Mouse (Mus musculus): ENCODE measurements around the gene Cradd.
A peak's percentile ranks its signal among the peaks of the same experiment; 100 is the strongest.

The Cradd gene

DNA sequence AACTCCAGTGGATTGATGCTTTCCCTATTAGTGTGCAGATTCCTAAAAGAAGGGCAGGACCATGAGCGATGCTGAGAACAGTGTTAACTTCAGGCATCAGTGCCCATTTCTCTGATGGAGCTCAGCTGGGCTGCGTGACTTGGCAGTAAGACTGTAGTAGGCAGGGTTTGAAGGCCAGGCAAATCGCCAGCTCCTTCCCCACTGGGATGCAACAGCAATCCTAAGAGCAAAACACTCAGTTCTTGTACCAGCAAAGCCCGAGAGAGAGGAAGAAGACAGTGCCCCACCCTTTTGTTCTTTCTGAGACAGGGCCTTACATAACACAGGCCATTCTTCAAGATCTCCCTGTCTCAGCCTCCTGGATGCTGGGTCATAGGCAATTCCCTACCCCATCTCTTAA is 140.9 kb downstream of the Cradd start:
- Histone ChIP-seq H3K36me3 (ENCODE audit: control insufficient read depth, insufficient read depth, low read length, poor library complexity, severe bottlenecking) (no peaks in the 10 kb centered on the region), H3K27me3 (ENCODE audit: control insufficient read depth, insufficient read depth, low read length, poor library complexity, severe bottlenecking) (no peaks in the 10 kb centered on the region)
- no peak for DNase-seq (ENCODE audit: low read depth, low spot score)

GRCm38 (mm10) chr10:95182405-95182804 is 141.5 kb downstream of the Cradd start:
- Histone ChIP-seq H3K36me3 (ENCODE audit: control insufficient read depth, insufficient read depth, low read length, poor library complexity, severe bottlenecking) (no peaks in the 10 kb centered on the region), H3K27me3 (ENCODE audit: control insufficient read depth, insufficient read depth, low read length, poor library complexity, severe bottlenecking) (no peaks in the 10 kb centered on the region)
- DNase-seq (ENCODE audit: low read depth, low spot score): peak; percentile 56

GRCm38 (mm10) chr10:95181553-95181952 is 142.4 kb downstream of the Cradd start:
- Histone ChIP-seq H3K27me3 (ENCODE audit: control insufficient read depth, insufficient read depth, low read length, poor library complexity, severe bottlenecking) (no peaks in the 10 kb centered on the region), H3K36me3 (ENCODE audit: control insufficient read depth, insufficient read depth, low read length, poor library complexity, severe bottlenecking) (no peaks in the 10 kb centered on the region)
- peak; percentile 15 for DNase-seq (ENCODE audit: low read depth, low spot score)

- H3K36me3 ChIP-seq (ENCODE audit: control insufficient read depth, insufficient read depth, low read length, poor library complexity, severe bottlenecking): no peaks in the 10 kb centered on the region
- peak; percentile 30 for DNase-seq (ENCODE audit: low read depth, low spot score)
- H3K27me3 ChIP-seq (ENCODE audit: control insufficient read depth, insufficient read depth, low read length, poor library complexity, severe bottlenecking): no peaks in the 10 kb centered on the region
Measured at GRCm38 (mm10) chr10:95180900-95181299, 143.0 kb downstream of the Cradd start.

DNA sequence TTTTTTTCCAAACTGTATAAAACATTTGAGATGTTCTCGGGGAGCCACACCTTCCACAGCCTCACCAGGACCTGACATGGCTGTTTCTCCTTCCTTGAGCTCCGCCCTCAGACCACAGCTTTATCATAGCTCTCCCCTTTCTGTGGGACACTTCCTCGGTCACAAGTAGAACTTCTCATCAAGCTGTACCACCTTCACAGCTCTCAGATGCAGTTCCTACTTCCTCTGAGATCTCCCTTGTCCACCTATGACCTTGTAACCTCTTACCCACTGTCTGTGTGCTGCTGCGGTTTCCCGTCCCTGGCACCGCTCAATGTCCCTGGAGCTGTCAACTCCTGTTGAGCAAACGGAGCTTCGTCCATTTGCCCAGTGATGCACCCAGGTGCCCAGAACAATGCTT is 143.8 kb downstream of the Cradd start:
- Histone ChIP-seq H3K27me3 (ENCODE audit: control insufficient read depth, insufficient read depth, low read length, poor library complexity, severe bottlenecking) (no peaks in the 10 kb centered on the region), H3K36me3 (ENCODE audit: control insufficient read depth, insufficient read depth, low read length, poor library complexity, severe bottlenecking) (no peaks in the 10 kb centered on the region)
- peak; percentile 48 for DNase-seq (ENCODE audit: low read depth, low spot score)

GRCm38 (mm10) chr10:95178785-95179184 is 145.1 kb downstream of the Cradd start:
- no peaks in the 10 kb centered on the region; the same call in 1 of the 2 replicates for H3K36me3 ChIP-seq (ENCODE audit: control insufficient read depth, insufficient read depth, low read length, poor library complexity, severe bottlenecking)
- peak; percentile 64 for DNase-seq (ENCODE audit: low read depth, low spot score)

GRCm38 (mm10) chr10:95175423-95176120 is 148.4 kb downstream of the Cradd start:
- no peaks in the 10 kb centered on the region; the same call in 1 of the 2 replicates for H3K36me3 ChIP-seq (ENCODE audit: control insufficient read depth, insufficient read depth, low read length, poor library complexity, severe bottlenecking)
- H3K27me3 ChIP-seq (ENCODE audit: control insufficient read depth, insufficient read depth, low read length, poor library complexity, severe bottlenecking): no peaks in the 10 kb centered on the region
- no peak for DNase-seq (ENCODE audit: low read depth, low spot score)

More at GRCm38 (mm10) chr10:95178785-95179184, 145.1 kb downstream of the Cradd start:
- H3K27me3 ChIP-seq (ENCODE audit: control insufficient read depth, insufficient read depth, low read length, poor library complexity, severe bottlenecking): no peaks in the 10 kb centered on the region

GRCm38 (mm10) chr10:95174260-95174659 is 149.7 kb downstream of the Cradd start:
- H3K36me3 ChIP-seq (ENCODE audit: control insufficient read depth, insufficient read depth, low read length, poor library complexity, severe bottlenecking): no peaks in the 10 kb centered on the region; the same call in 1 of the 2 replicates
- DNase-seq (ENCODE audit: low read depth, low spot score): no peak
- H3K27me3 ChIP-seq (ENCODE audit: control insufficient read depth, insufficient read depth, low read length, poor library complexity, severe bottlenecking): no peaks in the 10 kb centered on the region

DNA sequence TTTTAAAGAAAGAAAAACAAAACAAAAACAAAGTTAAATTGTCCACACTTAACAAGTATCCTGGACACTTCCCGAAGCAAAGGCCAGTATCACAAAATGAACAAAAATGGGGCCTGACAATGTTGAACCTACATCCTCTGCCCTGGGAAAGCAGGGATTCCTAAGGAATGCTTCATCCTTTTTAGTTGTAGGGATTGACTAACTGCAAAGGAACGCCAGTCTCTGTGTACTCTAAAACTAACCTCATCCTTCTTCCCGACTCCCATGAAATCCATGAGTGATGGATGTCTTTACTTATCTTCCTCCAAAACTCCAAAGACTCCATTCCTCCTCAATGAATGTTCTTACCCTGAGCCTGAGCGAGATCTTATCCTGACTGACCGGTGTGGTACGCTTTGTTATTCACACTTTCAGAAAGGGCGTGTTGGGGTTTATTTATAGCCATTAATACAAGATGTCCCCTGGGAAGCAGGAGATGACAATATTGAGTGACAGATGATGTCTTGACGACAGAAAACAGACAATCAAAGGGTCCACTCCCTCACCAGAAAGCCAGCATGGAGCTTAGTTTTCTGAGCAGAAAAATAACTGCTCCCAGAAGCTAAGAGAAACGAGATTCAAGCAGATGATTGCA is 153.1 kb downstream of the Cradd start:
- Histone ChIP-seq H3K36me3 (ENCODE audit: control insufficient read depth, insufficient read depth, low read length, poor library complexity, severe bottlenecking) (no peaks in the 10 kb centered on the region; the same call in 1 of the 2 replicates), H3K27me3 (ENCODE audit: control insufficient read depth, insufficient read depth, low read length, poor library complexity, severe bottlenecking) (no peaks in the 10 kb centered on the region)
- no peak for DNase-seq (ENCODE audit: low read depth, low spot score)

DNA sequence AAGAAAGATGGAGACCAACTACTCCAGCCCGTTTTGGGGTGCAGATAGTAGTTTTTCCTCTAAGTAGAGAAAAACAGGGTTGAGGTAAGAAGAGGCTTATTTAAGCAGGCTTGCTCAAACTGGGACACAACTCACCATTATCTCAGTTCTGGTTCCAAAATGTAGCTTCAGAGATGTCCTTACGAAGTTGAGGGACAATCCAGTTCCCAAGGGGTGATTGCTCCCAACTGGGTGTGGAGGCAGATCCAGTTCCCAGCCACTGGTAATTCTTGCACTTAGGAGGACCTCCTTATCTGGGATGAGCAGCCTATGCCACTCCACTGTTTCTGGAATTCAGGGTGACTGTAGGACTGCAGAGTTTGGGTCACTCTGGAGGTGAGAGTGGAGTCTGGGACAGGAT is 159.0 kb downstream of the Cradd start:
- Histone ChIP-seq H3K36me3 (ENCODE audit: control insufficient read depth, insufficient read depth, low read length, poor library complexity, severe bottlenecking) (no peaks in the 10 kb centered on the region), H3K27me3 (ENCODE audit: control insufficient read depth, insufficient read depth, low read length, poor library complexity, severe bottlenecking) (no peaks in the 10 kb centered on the region; the same call in 1 of the 2 replicates)
- DNase-seq (ENCODE audit: low read depth, low spot score): no peak

- H3K27me3 ChIP-seq (ENCODE audit: control insufficient read depth, insufficient read depth, low read length, poor library complexity, severe bottlenecking): no peaks in the 10 kb centered on the region; the same call in 1 of the 2 replicates
- H3K36me3 ChIP-seq (ENCODE audit: control insufficient read depth, insufficient read depth, low read length, poor library complexity, severe bottlenecking): no peaks in the 10 kb centered on the region
- no peak for DNase-seq (ENCODE audit: low read depth, low spot score)
Measured at GRCm38 (mm10) chr10:95162691-95163374, 161.1 kb downstream of the Cradd start.

DNA sequence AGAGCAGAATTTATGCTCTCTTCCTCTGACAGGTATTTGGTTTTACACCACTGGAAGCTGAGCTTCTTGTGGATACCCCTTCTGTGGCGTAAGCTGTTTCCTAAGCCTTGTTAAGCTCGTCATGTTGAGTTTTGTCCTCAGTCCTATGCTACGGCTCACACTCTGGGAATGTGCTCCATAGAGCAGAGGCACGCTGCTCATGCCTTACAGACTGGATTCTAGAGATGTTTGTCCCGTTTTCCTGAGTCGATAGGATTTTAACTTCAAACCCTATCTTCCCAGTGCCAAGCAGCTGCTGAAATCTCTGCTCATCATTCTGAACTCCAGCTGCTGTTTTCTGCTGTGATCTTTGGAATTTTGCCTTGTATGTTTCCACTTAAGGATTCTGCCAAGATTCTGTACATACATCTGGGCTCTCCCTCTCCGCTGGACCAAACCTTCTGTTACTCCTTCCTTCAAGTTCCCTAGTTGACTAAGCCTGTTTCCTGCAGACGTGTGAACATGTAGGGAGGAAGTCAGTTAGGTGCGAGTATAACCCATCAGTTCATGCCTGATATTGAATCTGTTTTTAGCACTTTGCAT is 164.2 kb downstream of the Cradd start:
- no peak for DNase-seq (ENCODE audit: low read depth, low spot score)
- Histone ChIP-seq H3K27me3 (ENCODE audit: control insufficient read depth, insufficient read depth, low read length, poor library complexity, severe bottlenecking) (no peaks in the 10 kb centered on the region; the same call in 1 of the 2 replicates), H3K36me3 (ENCODE audit: control insufficient read depth, insufficient read depth, low read length, poor library complexity, severe bottlenecking) (no peaks in the 10 kb centered on the region)

- peak; percentile 34 for DNase-seq (ENCODE audit: low read depth, low spot score)
- no peaks in the 10 kb centered on the region for H3K36me3 ChIP-seq (ENCODE audit: control insufficient read depth, insufficient read depth, low read length, poor library complexity, severe bottlenecking)
- no peaks in the 10 kb centered on the region; the same call in 1 of the 2 replicates for H3K27me3 ChIP-seq (ENCODE audit: control insufficient read depth, insufficient read depth, low read length, poor library complexity, severe bottlenecking)
Measured at GRCm38 (mm10) chr10:95156410-95156809, 167.5 kb downstream of the Cradd start.

- Histone ChIP-seq H3K27me3 (ENCODE audit: control insufficient read depth, insufficient read depth, low read length, poor library complexity, severe bottlenecking) (no peaks in the 10 kb centered on the region), H3K36me3 (ENCODE audit: control insufficient read depth, insufficient read depth, low read length, poor library complexity, severe bottlenecking) (no peaks in the 10 kb centered on the region)
- DNase-seq (ENCODE audit: low read depth, low spot score): no peak
Measured at GRCm38 (mm10) chr10:95154675-95155074, 169.3 kb downstream of the Cradd start.

DNA sequence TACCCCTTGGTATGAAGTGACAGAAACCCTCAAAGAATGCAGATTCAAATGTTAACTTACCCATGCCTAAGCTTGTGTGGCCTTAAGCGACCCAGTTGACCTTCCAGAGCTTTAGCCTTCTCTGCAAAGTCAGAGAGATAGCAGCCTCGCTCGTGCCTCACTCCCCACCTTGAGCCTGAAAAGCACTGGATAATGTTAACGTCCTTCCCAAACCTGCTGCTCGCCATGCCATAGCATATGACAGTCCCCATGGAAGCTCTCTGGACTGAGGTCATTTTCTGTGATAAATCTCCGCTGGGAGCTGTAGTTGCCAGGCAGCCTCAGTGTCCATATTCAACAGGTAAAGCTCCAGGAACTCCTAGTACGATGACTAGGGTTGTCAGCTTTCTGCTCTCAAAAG is 170.7 kb downstream of the Cradd start:
- no peak for DNase-seq (ENCODE audit: low read depth, low spot score)

More for the DNA sequence above, 170.7 kb downstream of the Cradd start:
- Histone ChIP-seq H3K27me3 (ENCODE audit: control insufficient read depth, insufficient read depth, low read length, poor library complexity, severe bottlenecking) (no peaks in the 10 kb centered on the region), H3K36me3 (ENCODE audit: control insufficient read depth, insufficient read depth, low read length, poor library complexity, severe bottlenecking) (no peaks in the 10 kb centered on the region)

Data from splenic B cell, adult 2 months (primary cell).